Mouse (Mus musculus): Measurements from ENCODE around the gene Plekha7. TPM values are rescaled to one million over a fixed set of nuclear protein-coding genes. Genes with fewer than 3 reads are reported as not detected.
"Not testable (repeated sequence)": the region's sequence is repeated elsewhere in the genome, so short reads cannot be mapped to it uniquely, and the experiment has no call there.

Plekha7 gene
- polyA plus RNA-seq, 1 experiment from 2014 or later, result 10.4 TPM

DNA sequence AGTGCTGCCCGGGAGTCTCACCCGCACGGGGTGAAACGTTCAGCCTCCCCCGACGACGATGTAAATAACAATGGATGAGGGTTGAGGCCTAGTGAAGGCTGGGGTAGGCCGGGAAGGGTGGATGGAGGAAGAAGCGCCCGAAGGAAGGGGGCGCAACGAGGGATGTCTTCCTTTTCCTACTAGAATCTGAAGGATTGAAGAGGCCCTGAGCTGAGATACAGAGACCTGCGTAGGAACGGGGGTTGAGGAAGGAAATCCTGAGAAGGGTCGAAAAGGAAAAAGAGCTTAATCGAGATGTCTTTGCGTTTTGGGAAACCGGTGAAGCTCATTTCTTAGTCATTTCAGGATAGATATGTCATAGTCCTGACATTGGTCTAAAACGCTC is 214.7 kb downstream of the Plekha7 start:
- ATAC-seq (ENCODE audit: low FRiP score) (peak; percentile 87), DNase-seq (ENCODE audit: low spot score, missing footprints) (no peak)
- Histone ChIP-seq H3K4me1 (ENCODE audit: control insufficient read depth, insufficient read depth, low read length) (peaks cover 15% of the 10 kb centered on the region), H3K27me3 (ENCODE audit: control insufficient read depth, insufficient read depth, low read length) (no peaks in the 10 kb centered on the region), H3K4me3 (ENCODE audit: low read depth, low read length) (peak overlapping the region; percentile 67), H3K9ac (ENCODE audit: low read length) (peak overlapping the region; percentile 95), H3K36me3 (ENCODE audit: control insufficient read depth, insufficient read depth, low read length) (no peaks in the 10 kb centered on the region), H3K4me2 (peak overlapping the region; percentile 79), H3K27ac (ENCODE audit: low read depth, low read length) (peak overlapping the region; percentile 94), H3K9me3 (ENCODE audit: control insufficient read depth, low read length) (no peaks in the 10 kb centered on the region)
- under 1% methylated on average over 19 of the region's 19 CpGs for WGBS

DNA sequence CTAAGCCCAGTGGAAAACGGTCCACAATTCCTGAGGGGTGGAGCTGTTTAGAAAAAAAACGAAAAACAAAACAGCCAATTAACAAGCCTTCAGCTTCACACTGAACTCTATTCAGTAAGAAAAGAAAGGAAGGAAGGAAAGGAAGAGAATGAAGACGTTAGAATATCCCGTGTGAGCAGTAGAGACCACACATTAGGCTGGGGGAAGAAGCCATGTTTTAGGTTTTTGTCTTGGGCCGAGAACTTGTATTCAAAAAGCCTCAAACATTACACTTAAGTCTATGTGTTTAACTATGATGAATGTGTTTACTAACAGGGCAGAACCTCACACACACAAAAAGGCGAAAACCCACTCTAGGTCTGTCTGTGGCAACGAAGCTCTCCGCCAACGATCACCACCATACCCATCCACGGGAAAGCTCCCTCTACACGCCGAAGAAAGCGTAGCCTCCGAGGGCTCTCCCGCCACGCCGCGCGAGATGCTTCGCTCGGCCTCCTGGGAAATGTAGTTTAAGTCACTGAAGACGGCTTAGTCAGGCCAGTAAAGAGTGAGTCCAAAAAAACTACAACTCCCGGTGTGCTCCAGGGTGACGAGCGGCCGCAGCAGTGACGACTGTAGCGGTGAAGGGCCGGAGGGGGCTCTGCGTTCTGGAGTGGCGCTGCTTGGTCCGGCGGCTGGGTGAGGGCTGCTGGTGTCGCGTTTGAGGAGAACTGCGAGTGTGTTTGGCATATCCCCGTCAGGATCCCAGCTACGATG is 215.3 kb downstream of the Plekha7 start:
- H3K9me3 ChIP-seq (ENCODE audit: control insufficient read depth, low read length), result no peaks in the 10 kb centered on the region
- DNase-seq (ENCODE audit: low spot score, missing footprints) (peak; percentile 99), ATAC-seq (ENCODE audit: low FRiP score) (peak; percentile 100)
- H3K36me3 ChIP-seq (ENCODE audit: control insufficient read depth, insufficient read depth, low read length), result no peaks in the 10 kb centered on the region
- WGBS, result under 1% methylated on average over 38 of the region's 38 CpGs
- H3K9ac ChIP-seq (ENCODE audit: low read length), result peak overlapping the region; percentile 95
- H3K4me2 ChIP-seq, result peak overlapping the region; percentile 79
- peaks cover 15% of the 10 kb centered on the region for H3K4me1 ChIP-seq (ENCODE audit: control insufficient read depth, insufficient read depth, low read length)
- H3K27me3 ChIP-seq (ENCODE audit: control insufficient read depth, insufficient read depth, low read length), result no peaks in the 10 kb centered on the region
- peak overlapping the region; percentile 67 for H3K4me3 ChIP-seq (ENCODE audit: low read depth, low read length)
- peak overlapping the region; percentile 94 for H3K27ac ChIP-seq (ENCODE audit: low read depth, low read length)

DNA sequence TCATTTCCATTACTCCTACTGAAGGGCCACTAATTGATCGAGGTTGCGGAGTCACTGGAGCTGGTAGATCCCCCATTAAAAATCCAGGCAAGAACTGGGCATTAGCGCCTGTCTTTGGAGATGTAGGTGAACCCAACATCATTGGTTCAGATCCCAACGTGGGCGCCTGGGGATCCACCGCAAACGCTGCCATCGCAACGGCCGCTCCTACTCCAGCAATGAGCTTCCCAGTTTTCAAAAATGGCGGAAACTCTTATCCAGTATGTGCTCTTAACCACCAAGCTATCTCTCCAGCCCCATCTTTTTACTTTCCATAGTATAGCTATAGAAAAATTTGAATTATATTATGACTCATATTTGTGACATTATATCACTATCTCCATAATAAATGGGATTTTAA is 223.8 kb downstream of the Plekha7 start, which contains the start of gene Gm4353:
Gene Gm4353 (minus strand): TSS at position 270 of the 400 bp plus-strand sequence.
- H3K27me3 ChIP-seq (ENCODE audit: control insufficient read depth, insufficient read depth, low read length); H3K9me3 ChIP-seq (ENCODE audit: control insufficient read depth, low read length); DNase-seq (ENCODE audit: low spot score, missing footprints); H3K4me1 ChIP-seq (ENCODE audit: control insufficient read depth, insufficient read depth, low read length); H3K4me3 ChIP-seq (ENCODE audit: low read depth, low read length); H3K9ac ChIP-seq (ENCODE audit: low read length); H3K36me3 ChIP-seq (ENCODE audit: control insufficient read depth, insufficient read depth, low read length); H3K4me2 ChIP-seq; H3K27ac ChIP-seq (ENCODE audit: low read depth, low read length); ATAC-seq (ENCODE audit: low FRiP score): not testable (repeated sequence)
- 90% methylated on average over 11 of the region's 11 CpGs for WGBS

Other genes starting within 250 kb of the Plekha7 start
- 0.36 and 0.66 TPM in 2 replicates for gene Gm4353, start 223.7 kb downstream of the Plekha7 start, polyA plus RNA-seq (2014; fragmentation: Nextera tagmentation; extraction: Ambion mirVana)
- gene Rps13, start 25.8 kb upstream of the Plekha7 start, polyA plus RNA-seq (2014; fragmentation: Nextera tagmentation; extraction: Ambion mirVana), result 765 and 766 TPM in 2 replicates
- 26.3 and 26.4 TPM in 2 replicates for gene Pik3c2a, start 135.1 kb upstream of the Plekha7 start, polyA plus RNA-seq (2014; fragmentation: Nextera tagmentation; extraction: Ambion mirVana)
- 16.1 and 18.2 TPM in 2 replicates for gene Nucb2, start 196.0 kb upstream of the Plekha7 start, polyA plus RNA-seq (2014; fragmentation: Nextera tagmentation; extraction: Ambion mirVana)